Mouse (Mus musculus): ENCODE measurements at regions not wholly inside any gene's neighbourhood (a gene's known extent, or its start where the extent isn't known, plus 50 kb on each side); places are given as distances from the start of the nearest gene placed in this dataset.
A peak's percentile ranks its signal among the peaks of the same experiment; 100 is the strongest.

- Histone ChIP-seq H3K4me1 (ENCODE audit: insufficient read depth) (peaks cover 14% of the 10 kb centered on the region), H3K9ac (no peak overlapping the region), H3K27ac (ENCODE audit: low read depth) (peak overlapping the region; percentile 44; the same call in 1 of the 2 replicates), H3K9me3 (ENCODE audit: low read depth, low read length) (no peaks in the 10 kb centered on the region), H3K4me2 (no peak overlapping the region), H3K27me3 (ENCODE audit: insufficient read depth, low read length) (no peaks in the 10 kb centered on the region), H3K36me3 (ENCODE audit: insufficient read depth) (no peaks in the 10 kb centered on the region), H3K4me3 (ENCODE audit: low read depth, low read length) (no peak overlapping the region)
- DNase-seq = peak; percentile 61
- ATAC-seq (ENCODE audit: insufficient read depth) = peak; percentile 65; the same call in 1 of the 2 replicates
- TF ChIP-seq CTCF (IDR thresholded peaks at IDR 0.05; ENCODE audit: low read depth) = no peak
- 6% methylated on average over 6 of the region's 6 CpGs for WGBS
Measured at GRCm38 (mm10) chr2:166399140-166399830, 243.8 kb upstream of the Sulf2 start.

- Histone ChIP-seq H3K9me3 (ENCODE audit: low read depth, low read length) (no peaks in the 10 kb centered on the region), H3K27me3 (ENCODE audit: insufficient read depth, low read length) (0 out of 2 replicates have a peak, but pooled peaks cover under 1% of the 10 kb centered on the region), H3K36me3 (ENCODE audit: insufficient read depth) (no peaks in the 10 kb centered on the region), H3K4me3 (ENCODE audit: low read depth, low read length) (no peak overlapping the region), H3K9ac (no peak overlapping the region), H3K4me1 (ENCODE audit: insufficient read depth) (peaks cover 14% of the 10 kb centered on the region), H3K27ac (ENCODE audit: low read depth) (peak overlapping the region; percentile 44; the same call in 1 of the 2 replicates), H3K4me2 (no peak overlapping the region)
- DNase-seq (no peak), ATAC-seq (ENCODE audit: insufficient read depth) (no peak)
- no peak for TF ChIP-seq CTCF (IDR thresholded peaks at IDR 0.05; ENCODE audit: low read depth)
- WGBS = 40% methylated on average over 5 of the region's 5 CpGs
Measured at GRCm38 (mm10) chr2:166398774-166399139, 243.3 kb upstream of the Sulf2 start.

- no peak overlapping the region for H3K4me2 ChIP-seq
- no peak for DNase-seq
- no peak for TF ChIP-seq CTCF (IDR thresholded peaks at IDR 0.05; ENCODE audit: low read depth)
- H3K9me3 ChIP-seq (ENCODE audit: low read depth, low read length) = no peaks in the 10 kb centered on the region
- H3K36me3 ChIP-seq (ENCODE audit: insufficient read depth) = no peaks in the 10 kb centered on the region
- ATAC-seq (ENCODE audit: insufficient read depth) = no peak
- H3K27ac ChIP-seq (ENCODE audit: low read depth) = no peak overlapping the region; the same call in 1 of the 2 replicates
- H3K27me3 ChIP-seq (ENCODE audit: insufficient read depth, low read length) = 0 out of 2 replicates have a peak, but pooled peaks cover 3% of the 10 kb centered on the region
- 76% methylated on average over 10 of the region's 10 CpGs for WGBS
- peaks cover 10% of the 10 kb centered on the region for H3K4me1 ChIP-seq (ENCODE audit: insufficient read depth)
- H3K4me3 ChIP-seq (ENCODE audit: low read depth, low read length) = no peak overlapping the region
- no peak overlapping the region for H3K9ac ChIP-seq
Measured at GRCm38 (mm10) chr2:166398156-166398555, 242.7 kb upstream of the Sulf2 start.

- WGBS = 40% methylated on average over 13 of the region's 13 CpGs
- TF ChIP-seq CTCF (IDR thresholded peaks at IDR 0.05; ENCODE audit: low read depth) = no peak
- Histone ChIP-seq H3K4me1 (ENCODE audit: insufficient read depth) (peaks cover 10% of the 10 kb centered on the region), H3K9ac (no peak overlapping the region), H3K4me3 (ENCODE audit: low read depth, low read length) (no peak overlapping the region), H3K27me3 (ENCODE audit: insufficient read depth, low read length) (0 out of 2 replicates have a peak, but pooled peaks cover 3% of the 10 kb centered on the region), H3K36me3 (ENCODE audit: insufficient read depth) (no peaks in the 10 kb centered on the region), H3K4me2 (no peak overlapping the region), H3K27ac (ENCODE audit: low read depth) (no peak overlapping the region), H3K9me3 (ENCODE audit: low read depth, low read length) (no peaks in the 10 kb centered on the region)
- no peak for DNase-seq
- ATAC-seq (ENCODE audit: insufficient read depth) = no peak
Measured at GRCm38 (mm10) chr2:166394666-166395065, 239.2 kb upstream of the Sulf2 start.

GRCm38 (mm10) chr2:166391176-166391575 is 235.7 kb upstream of the Sulf2 start:
- no peak overlapping the region for H3K27ac ChIP-seq (ENCODE audit: low read depth)
- H3K9me3 ChIP-seq (ENCODE audit: low read depth, low read length) = no peaks in the 10 kb centered on the region
- no peaks in the 10 kb centered on the region for H3K36me3 ChIP-seq (ENCODE audit: insufficient read depth)
- DNase-seq (no peak), ATAC-seq (ENCODE audit: insufficient read depth) (no peak)
- WGBS = 29% methylated on average over 5 of the region's 5 CpGs
- no peaks in the 10 kb centered on the region for H3K4me1 ChIP-seq (ENCODE audit: insufficient read depth)
- no peak overlapping the region for H3K9ac ChIP-seq
- H3K27me3 ChIP-seq (ENCODE audit: insufficient read depth, low read length) = 0 out of 2 replicates have a peak, but pooled peaks cover 3% of the 10 kb centered on the region
- no peak overlapping the region for H3K4me3 ChIP-seq (ENCODE audit: low read depth, low read length)
- TF ChIP-seq CTCF (IDR thresholded peaks at IDR 0.05; ENCODE audit: low read depth) = no peak
- H3K4me2 ChIP-seq = no peak overlapping the region

GRCm38 (mm10) chr2:166388050-166388449 is 232.6 kb upstream of the Sulf2 start:
- Histone ChIP-seq H3K27me3 (ENCODE audit: insufficient read depth, low read length) (no peaks in the 10 kb centered on the region), H3K27ac (ENCODE audit: low read depth) (no peak overlapping the region), H3K9me3 (ENCODE audit: low read depth, low read length) (no peaks in the 10 kb centered on the region), H3K4me3 (ENCODE audit: low read depth, low read length) (no peak overlapping the region), H3K4me2 (no peak overlapping the region), H3K36me3 (ENCODE audit: insufficient read depth) (no peaks in the 10 kb centered on the region), H3K4me1 (ENCODE audit: insufficient read depth) (no peaks in the 10 kb centered on the region), H3K9ac (no peak overlapping the region)
- ATAC-seq (ENCODE audit: insufficient read depth) (no peak), DNase-seq (no peak)
- WGBS = 37% methylated on average over 6 of the region's 6 CpGs
- no peak for TF ChIP-seq CTCF (IDR thresholded peaks at IDR 0.05; ENCODE audit: low read depth)

- no peak for TF ChIP-seq CTCF (IDR thresholded peaks at IDR 0.05; ENCODE audit: low read depth)
- Histone ChIP-seq H3K4me1 (ENCODE audit: insufficient read depth) (no peaks in the 10 kb centered on the region), H3K36me3 (ENCODE audit: insufficient read depth) (no peaks in the 10 kb centered on the region), H3K4me3 (ENCODE audit: low read depth, low read length) (no peak overlapping the region), H3K9ac (no peak overlapping the region), H3K9me3 (ENCODE audit: low read depth, low read length) (no peaks in the 10 kb centered on the region), H3K27ac (ENCODE audit: low read depth) (no peak overlapping the region), H3K27me3 (ENCODE audit: insufficient read depth, low read length) (no peaks in the 10 kb centered on the region), H3K4me2 (no peak overlapping the region)
- DNase-seq (no peak), ATAC-seq (ENCODE audit: insufficient read depth) (no peak)
- 68% methylated on average over 5 of the region's 5 CpGs for WGBS
Measured at GRCm38 (mm10) chr2:166386817-166387216, 231.4 kb upstream of the Sulf2 start.
